9 mouse cellular contexts compared by ENCODE assay signal in the genomic region with DNA sequence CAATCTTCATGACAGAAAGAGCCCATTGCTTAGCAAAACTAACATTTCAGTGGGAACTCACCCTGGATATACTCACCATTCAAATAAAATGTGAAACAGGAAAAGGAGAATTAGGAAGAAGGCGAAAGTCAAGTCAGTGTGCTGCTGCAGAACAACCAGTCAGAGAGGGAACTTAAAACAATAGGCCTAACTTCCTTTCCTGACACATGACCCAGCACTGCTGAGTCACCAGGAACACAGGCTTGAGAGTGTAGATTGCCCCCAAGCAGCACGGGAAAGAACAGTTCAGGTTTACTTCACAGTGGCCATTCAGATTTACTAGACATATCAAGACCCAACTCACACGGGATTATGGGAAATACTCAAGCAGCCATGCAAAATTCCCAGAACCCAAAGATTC.
DNase-seq lines count a peak whose midpoint lies in the region; ATAC-seq lines count a peak whose summit lies in the region.
"Had no signal": no experiment of that assay in that cellular context is flagged by ENCODE, and none has a peak within 500 bp of the region (broad histone marks: within the 10 kb centered on the region; RNA-seq: fewer than 3 reads in every experiment).

No protein-coding gene starts in this region.

- ATAC-seq in heart, embryonic 15.5 days (replicated peaks; ENCODE audit: insufficient number of reproducible peaks, insufficient read depth, low FRiP score, low read depth): peak; percentile 58; the same call in 1 of the 2 replicates

- no peak overlapping the region for H3K9ac ChIP-seq in heart, embryonic 15.5 days
- H3K9ac ChIP-seq: lung, embryonic 15.5 days had no signal

- 54% methylated on average over 3 of the region's 3 CpGs for WGBS in heart, embryonic 15.5 days

- no peaks in the 10 kb centered on the region for H3K36me3 ChIP-seq in heart, embryonic 15.5 days
- H3K36me3 ChIP-seq: lung, embryonic 15.5 days had no signal

- no peaks in the 10 kb centered on the region for H3K27me3 ChIP-seq in heart, embryonic 15.5 days
- H3K27me3 ChIP-seq: lung, embryonic 15.5 days had no signal

- no peaks in the 10 kb centered on the region for H3K9me3 ChIP-seq in heart, embryonic 15.5 days (replicated peaks)
- H3K9me3 ChIP-seq: lung, embryonic 15.5 days had no signal

- peak; percentile 35 for DNase-seq in A20 (ENCODE audit: low read depth, low spot score)
- peak; percentile 58 for DNase-seq in MEL-GATA-1-ER (ENCODE audit: extremely low read depth, low read depth)
- DNase-seq in lung, postnatal 10 days: peak; percentile 20
- no peak for DNase-seq in layer of hippocampus, adult 11-12 months (ENCODE audit: low spot score)
- DNase-seq in frontal cortex, adult 2 months (ENCODE audit: extremely low spot score in 1 of 2, low spot score in 1 of 2): no peak
- DNase-seq in layer of hippocampus, postnatal 14 days (ENCODE audit: low spot score in 2 of 2): no peak
- no peak for DNase-seq in left cerebral cortex, adult 18-20 months (ENCODE audit: low spot score in 2 of 2)

- no peak overlapping the region for H3K4me3 ChIP-seq in heart, embryonic 15.5 days
- H3K4me3 ChIP-seq: lung, embryonic 15.5 days had no signal

- no peak overlapping the region for H3K4me2 ChIP-seq in heart, embryonic 15.5 days
- H3K4me2 ChIP-seq: lung, embryonic 15.5 days had no signal

- H3K4me1 ChIP-seq in heart, embryonic 15.5 days (replicated peaks): peaks cover 7% of the 10 kb centered on the region

- H3K27ac ChIP-seq in heart, embryonic 15.5 days: peak overlapping the region; percentile 52
- H3K27ac ChIP-seq: lung, embryonic 15.5 days had no signal

Comparison
In these comparisons a context has a peak if more than half of its experiments do, and no peak if none do; other contexts are left out.
1. DNase-seq: peak in A20 (single experiment), MEL-GATA-1-ER (single experiment) and lung, postnatal 10 days (single experiment); none in layer of hippocampus, adult 11-12 months (single experiment), frontal cortex, adult 2 months (0 of 2), layer of hippocampus, postnatal 14 days (0 of 2) and left cerebral cortex, adult 18-20 months (0 of 2).